ENCODE assay signal across 16 mouse cellular contexts in the genomic region with DNA sequence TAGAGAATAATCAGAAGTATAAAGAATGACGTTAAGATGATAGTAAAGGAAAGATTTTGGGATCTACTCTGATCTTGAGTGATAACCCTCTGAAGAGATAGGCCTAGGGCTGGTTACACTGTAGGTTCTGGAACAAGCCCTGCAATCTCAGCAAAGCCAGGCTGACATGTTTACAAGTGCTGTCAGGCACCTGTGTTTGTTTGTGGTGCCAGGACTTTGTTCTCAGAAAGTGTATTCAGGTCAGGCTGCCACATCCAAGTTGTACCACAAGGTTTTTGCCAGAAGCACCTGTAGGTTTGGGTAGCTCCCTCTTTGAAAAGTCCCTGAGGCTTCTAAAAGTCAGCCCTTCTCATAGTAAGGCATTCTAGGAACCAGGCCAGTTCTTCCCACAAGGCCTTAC. TPM values are rescaled to one million over a fixed set of nuclear protein-coding genes. Genes with fewer than 3 reads are reported as not detected.
DNase-seq lines count a peak whose midpoint lies in the region; ATAC-seq and TF ChIP-seq lines count a peak whose summit lies in the region.
"Had no signal": no experiment of that assay in that cellular context is flagged by ENCODE, and none has a peak within 500 bp of the region (broad histone marks: within the 10 kb centered on the region; RNA-seq: fewer than 3 reads in every experiment).

No protein-coding gene starts in this region.

- 89% methylated on average over 1 of the region's 1 CpGs for WGBS in hindbrain, embryonic 10.5 days
- WGBS in hindbrain, embryonic 12.5 days = 98% methylated on average over 1 of the region's 1 CpGs
- 85% methylated on average over 1 of the region's 1 CpGs for WGBS in lung, postnatal 0 days
- 88% methylated on average over 1 of the region's 1 CpGs for WGBS in embryonic facial prominence, embryonic 10.5 days
- 75% methylated on average over 1 of the region's 1 CpGs for WGBS in stomach, embryonic 16.5 days

- H3K36me3 ChIP-seq in hindbrain, embryonic 10.5 days = peaks cover 17% of the 10 kb centered on the region
- peaks cover 11% of the 10 kb centered on the region for H3K36me3 ChIP-seq in hindbrain, embryonic 12.5 days
- H3K36me3 ChIP-seq in lung, postnatal 0 days (ENCODE audit: insufficient read depth, low read length) = no peaks in the 10 kb centered on the region
- H3K36me3 ChIP-seq in embryonic facial prominence, embryonic 10.5 days (replicated peaks) = peaks cover 17% of the 10 kb centered on the region
- H3K36me3 ChIP-seq in stomach, embryonic 16.5 days (ENCODE audit: control insufficient read depth, insufficient read depth, low read length) = no peaks in the 10 kb centered on the region
- H3K36me3 ChIP-seq: limb, embryonic 15.5 days had no signal

- no peak for ATAC-seq in hindbrain, embryonic 12.5 days (ENCODE audit: low FRiP score)
- ATAC-seq in lung, postnatal 0 days = no peak
- ATAC-seq in stomach, embryonic 16.5 days (ENCODE audit: insufficient read depth, low FRiP score) = no peak
- ATAC-seq: midbrain, embryonic 16.5 days had no signal

- no peak overlapping the region for H3K27ac ChIP-seq in hindbrain, embryonic 10.5 days
- H3K27ac ChIP-seq in hindbrain, embryonic 12.5 days = no peak overlapping the region
- H3K27ac ChIP-seq in lung, postnatal 0 days (ENCODE audit: low read length) = peak overlapping the region; percentile 57; the same call in 1 of the 2 replicates
- no peak overlapping the region for H3K27ac ChIP-seq in embryonic facial prominence, embryonic 10.5 days (replicated peaks)
- peak overlapping the region; percentile 81; the same call in 1 of the 2 replicates for H3K27ac ChIP-seq in stomach, embryonic 16.5 days (ENCODE audit: low read length)

- H3K9me3 ChIP-seq in hindbrain, embryonic 10.5 days = no peaks in the 10 kb centered on the region
- H3K9me3 ChIP-seq in hindbrain, embryonic 12.5 days (replicated peaks) = no peaks in the 10 kb centered on the region
- no peaks in the 10 kb centered on the region for H3K9me3 ChIP-seq in lung, postnatal 0 days (ENCODE audit: low read length)
- no peaks in the 10 kb centered on the region for H3K9me3 ChIP-seq in embryonic facial prominence, embryonic 10.5 days
- no peaks in the 10 kb centered on the region for H3K9me3 ChIP-seq in stomach, embryonic 16.5 days (replicated peaks; ENCODE audit: control insufficient read depth, low read length)
- H3K9me3 ChIP-seq: forebrain, embryonic 10.5 days; limb, embryonic 15.5 days had no signal

- DNase-seq in hindbrain, embryonic 10.5 days (ENCODE audit: low spot score) = no peak
- peak; percentile 14 for DNase-seq in lung, postnatal 0 days (ENCODE audit: low spot score)
- DNase-seq in lung, postnatal 25 days (ENCODE audit: low spot score) = no peak
- DNase-seq in embryonic facial prominence, embryonic 10.5 days (ENCODE audit: low spot score) = no peak
- DNase-seq in frontal cortex, postnatal 25 days (ENCODE audit: low spot score in 2 of 2) = no peak
- no peak for DNase-seq in right cerebral cortex, postnatal 36 days (ENCODE audit: low spot score in 2 of 2)
- DNase-seq: cerebellum, adult 8-10 months; layer of hippocampus, postnatal 36 days; right cerebral cortex, postnatal 14 days had no signal

- peaks cover 16% of the 10 kb centered on the region for H3K4me1 ChIP-seq in hindbrain, embryonic 10.5 days (replicated peaks)
- H3K4me1 ChIP-seq in hindbrain, embryonic 12.5 days = peaks cover 13% of the 10 kb centered on the region
- peaks cover 9% of the 10 kb centered on the region; the same call in 1 of the 2 replicates for H3K4me1 ChIP-seq in lung, postnatal 0 days (ENCODE audit: insufficient read depth, low read depth, low read length)
- peaks cover 23% of the 10 kb centered on the region for H3K4me1 ChIP-seq in embryonic facial prominence, embryonic 10.5 days
- peaks cover 4% of the 10 kb centered on the region; the same call in 1 of the 2 replicates for H3K4me1 ChIP-seq in stomach, embryonic 16.5 days (ENCODE audit: control insufficient read depth, insufficient read depth, low read length)

- no peaks in the 10 kb centered on the region for H3K27me3 ChIP-seq in hindbrain, embryonic 10.5 days (ENCODE audit: insufficient read depth, poor library complexity, severe bottlenecking)
- H3K27me3 ChIP-seq in hindbrain, embryonic 12.5 days = no peaks in the 10 kb centered on the region
- H3K27me3 ChIP-seq in lung, postnatal 0 days (replicated peaks; ENCODE audit: insufficient read depth, low read length) = no peaks in the 10 kb centered on the region
- H3K27me3 ChIP-seq in embryonic facial prominence, embryonic 10.5 days (replicated peaks; ENCODE audit: low read depth, poor library complexity, severe bottlenecking) = no peaks in the 10 kb centered on the region
- H3K27me3 ChIP-seq in stomach, embryonic 16.5 days (ENCODE audit: control insufficient read depth, insufficient read depth, low read length) = no peaks in the 10 kb centered on the region
- H3K27me3 ChIP-seq: limb, embryonic 15.5 days had no signal

- no peak overlapping the region for H3K4me2 ChIP-seq in hindbrain, embryonic 12.5 days (replicated peaks)
- H3K4me2 ChIP-seq in lung, postnatal 0 days (replicated peaks; ENCODE audit: low read depth, low read length) = no peak overlapping the region
- H3K4me2 ChIP-seq in stomach, embryonic 16.5 days (ENCODE audit: low read depth, low read length) = 0 out of 2 replicates have a peak overlapping the region, but pooled peaks have one; percentile 92

- no peak for TF ChIP-seq CTCF in lung, postnatal 0 days (IDR thresholded peaks at IDR 0.05)

- H3K9ac ChIP-seq in hindbrain, embryonic 12.5 days = no peak overlapping the region
- no peak overlapping the region for H3K9ac ChIP-seq in lung, postnatal 0 days (replicated peaks; ENCODE audit: low read depth)
- no peak overlapping the region for H3K9ac ChIP-seq in stomach, embryonic 16.5 days (ENCODE audit: low read length)
- H3K9ac ChIP-seq: limb, embryonic 15.5 days had no signal

- no peak for TF ChIP-seq EP300 in lung, postnatal 0 days (IDR thresholded peaks at IDR 0.05)

- peak overlapping the region; percentile 78; the same call in 1 of the 2 replicates for H3K4me3 ChIP-seq in hindbrain, embryonic 10.5 days
- H3K4me3 ChIP-seq in hindbrain, embryonic 12.5 days = no peak overlapping the region
- H3K4me3 ChIP-seq in lung, postnatal 0 days (ENCODE audit: low read depth, low read length) = no peak overlapping the region
- peak overlapping the region; percentile 70 for H3K4me3 ChIP-seq in embryonic facial prominence, embryonic 10.5 days
- H3K4me3 ChIP-seq in stomach, embryonic 16.5 days (replicated peaks; ENCODE audit: low read length) = no peak overlapping the region

RNA-seq across cellular contexts. Expression of a gene that starts 2.3 kb away (rescaled TPM):
- polyA plus RNA-seq in hindbrain, embryonic 10.5 days (2016; fragmentation: Nextera tagmentation; extraction: Ambion mirVana) = 324 and 415 TPM in 2 replicates
- polyA plus RNA-seq in hindbrain, embryonic 12.5 days (2016; fragmentation: Nextera tagmentation; extraction: Ambion mirVana) = 388 and 419 TPM in 2 replicates
- 261 and 262 TPM in 2 replicates for polyA plus RNA-seq in lung, postnatal 0 days (2015; fragmentation: Nextera tagmentation; extraction: Ambion mirVana)
- 351 and 375 TPM in 2 replicates for polyA plus RNA-seq in embryonic facial prominence, embryonic 10.5 days (2016; fragmentation: Nextera tagmentation; extraction: Ambion mirVana)
- polyA plus RNA-seq in stomach, embryonic 16.5 days (2015; fragmentation: Nextera tagmentation; extraction: Ambion mirVana) = 220 and 249 TPM in 2 replicates

RNA-seq across cellular contexts. Expression of a gene that starts 13.3 kb away (rescaled TPM):
- polyA plus RNA-seq in hindbrain, embryonic 10.5 days (2016; fragmentation: Nextera tagmentation; extraction: Ambion mirVana) = not detected in 2 replicates
- polyA plus RNA-seq in hindbrain, embryonic 12.5 days (2016; fragmentation: Nextera tagmentation; extraction: Ambion mirVana) = not detected in 2 replicates
- polyA plus RNA-seq in lung, postnatal 0 days (2015; fragmentation: Nextera tagmentation; extraction: Ambion mirVana) = 0.23 and 0.25 TPM in 2 replicates
- polyA plus RNA-seq in embryonic facial prominence, embryonic 10.5 days (2016; fragmentation: Nextera tagmentation; extraction: Ambion mirVana) = not detected in 2 replicates
- 0.56 and 0.70 TPM in 2 replicates for polyA plus RNA-seq in stomach, embryonic 16.5 days (2015; fragmentation: Nextera tagmentation; extraction: Ambion mirVana)
- polyA plus RNA-seq: forebrain, embryonic 10.5 days; hindbrain, embryonic 11.5 days; kidney, embryonic 16.5 days; midbrain, embryonic 16.5 days had no signal

RNA-seq across cellular contexts. Expression of a gene that starts 23.7 kb away (rescaled TPM):
- polyA plus RNA-seq in hindbrain, embryonic 10.5 days (2016; fragmentation: Nextera tagmentation; extraction: Ambion mirVana) = 0.07 TPM in 1 of 2 replicates, not detected in the other
- polyA plus RNA-seq in hindbrain, embryonic 12.5 days (2016; fragmentation: Nextera tagmentation; extraction: Ambion mirVana) = 0.08 TPM in 1 of 2 replicates, not detected in the other
- polyA plus RNA-seq in lung, postnatal 0 days (2015; fragmentation: Nextera tagmentation; extraction: Ambion mirVana) = 2.5 and 2.6 TPM in 2 replicates
- polyA plus RNA-seq in embryonic facial prominence, embryonic 10.5 days (2016; fragmentation: Nextera tagmentation; extraction: Ambion mirVana) = 0.05 and 0.16 TPM in 2 replicates
- polyA plus RNA-seq in stomach, embryonic 16.5 days (2015; fragmentation: Nextera tagmentation; extraction: Ambion mirVana) = 0.19 and 0.40 TPM in 2 replicates

RNA-seq across cellular contexts. Expression of a gene that starts 30.5 kb away (rescaled TPM):
- polyA plus RNA-seq in hindbrain, embryonic 10.5 days (2016; fragmentation: Nextera tagmentation; extraction: Ambion mirVana) = 0.26 and 0.32 TPM in 2 replicates
- 0.15 TPM in 1 of 2 replicates, not detected in the other for polyA plus RNA-seq in hindbrain, embryonic 12.5 days (2016; fragmentation: Nextera tagmentation; extraction: Ambion mirVana)
- 0.86 and 0.91 TPM in 2 replicates for polyA plus RNA-seq in lung, postnatal 0 days (2015; fragmentation: Nextera tagmentation; extraction: Ambion mirVana)
- 0.25 and 0.26 TPM in 2 replicates for polyA plus RNA-seq in embryonic facial prominence, embryonic 10.5 days (2016; fragmentation: Nextera tagmentation; extraction: Ambion mirVana)
- 0.23 and 0.52 TPM in 2 replicates for polyA plus RNA-seq in stomach, embryonic 16.5 days (2015; fragmentation: Nextera tagmentation; extraction: Ambion mirVana)
- polyA plus RNA-seq: hindbrain, embryonic 11.5 days had no signal

RNA-seq across cellular contexts. Expression of a gene that starts 32.5 kb away (rescaled TPM):
- polyA plus RNA-seq in hindbrain, embryonic 10.5 days (2016; fragmentation: Nextera tagmentation; extraction: Ambion mirVana) = 0.47 TPM in 1 of 2 replicates, not detected in the other
- 2.3 and 2.5 TPM in 2 replicates for polyA plus RNA-seq in hindbrain, embryonic 12.5 days (2016; fragmentation: Nextera tagmentation; extraction: Ambion mirVana)
- polyA plus RNA-seq in lung, postnatal 0 days (2015; fragmentation: Nextera tagmentation; extraction: Ambion mirVana) = 0.14 and 0.20 TPM in 2 replicates
- 0.11 TPM in 1 of 2 replicates, not detected in the other for polyA plus RNA-seq in embryonic facial prominence, embryonic 10.5 days (2016; fragmentation: Nextera tagmentation; extraction: Ambion mirVana)
- polyA plus RNA-seq in stomach, embryonic 16.5 days (2015; fragmentation: Nextera tagmentation; extraction: Ambion mirVana) = 0.10 and 0.17 TPM in 2 replicates
- polyA plus RNA-seq: limb, embryonic 15.5 days had no signal

Comparison
In these comparisons a context has a peak if more than half of its experiments do, and no peak if none do; other contexts are left out.
1. H3K4me3 ChIP-seq: peak in hindbrain, embryonic 10.5 days (single experiment) and embryonic facial prominence, embryonic 10.5 days (single experiment); none in hindbrain, embryonic 12.5 days (single experiment), lung, postnatal 0 days (single experiment) and stomach, embryonic 16.5 days (single experiment).
2. H3K27ac ChIP-seq: peak in lung, postnatal 0 days (single experiment) and stomach, embryonic 16.5 days (single experiment); none in hindbrain, embryonic 10.5 days (single experiment), hindbrain, embryonic 12.5 days (single experiment) and embryonic facial prominence, embryonic 10.5 days (single experiment).